Mouse (Mus musculus) midbrain, embryonic 15.5 days (tissue): ENCODE results near the gene Armc2. TPM values are rescaled to one million over a fixed set of nuclear protein-coding genes. Genes with fewer than 3 reads are reported as not detected.
A peak's percentile ranks its signal among the peaks of the same experiment; 100 is the strongest.

Source experiments
- ATAC-seq: fragments of 200-750 bp; cut with Nextera tagmentation; replicated peaks from 2 replicates; pipeline ENCODE4 v1.8.0; 2017; ENCODE audit warnings: moderate TSS enrichment
- H3K27ac ChIP-seq: fragments of 300-500 bp; sonication (generic); 2 replicates; pipeline ENCODE4 v1.5.1; 2015; ENCODE audit warnings: mild to moderate bottlenecking, inconsistent platforms
- H3K27me3 ChIP-seq: fragments of 300-500 bp; sonication (generic); replicated peaks from 2 replicates; pipeline ENCODE4 v1.6.1; 2015; ENCODE audit warnings: inconsistent platforms
- H3K36me3 ChIP-seq: fragments of 300-500 bp; sonication (generic); replicated peaks from 2 replicates; pipeline ENCODE4 v1.6.1; 2015; ENCODE audit warnings: inconsistent platforms
- H3K4me1 ChIP-seq: fragments of 300-500 bp; sonication (generic); 2 replicates; pipeline ENCODE4 v1.6.1; 2015; ENCODE audit warnings: inconsistent platforms
- H3K4me2 ChIP-seq: fragments of 300-500 bp; sonication (generic); 2 replicates; pipeline ENCODE4 v1.6.1; 2015; ENCODE audit warnings: inconsistent platforms, mild to moderate bottlenecking, moderate library complexity
- H3K4me3 ChIP-seq: fragments of 300-500 bp; sonication (generic); 2 replicates; pipeline ENCODE4 v1.5.1; 2015; ENCODE audit warnings: mild to moderate bottlenecking, inconsistent platforms
- H3K9ac ChIP-seq: fragments of 300-500 bp; sonication (generic); 2 replicates; pipeline ENCODE4 v1.6.1; 2015; ENCODE audit warnings: mild to moderate bottlenecking, inconsistent platforms
- H3K9me3 ChIP-seq: fragments of 300-500 bp; sonication (generic); 2 replicates; pipeline ENCODE4 v1.6.1; 2016; ENCODE audit warnings: inconsistent platforms
- WGBS: fragments of 180-500 bp; shearing (Covaris S2); methylation state at CpG from one replicate; pipeline ENCODE4 v1.1.7; 2015; ENCODE audit warnings: mixed read lengths; 5-methylcytosine and 5-hydroxymethylcytosine counted together
- polyA plus RNA-seq: library from polyadenylated mRNA; unstranded; fragments of >200 nt; fragmentation: Nextera tagmentation; extraction: Ambion mirVana; gene quantifications from 2 replicates; pipeline ENCODE4 v1.2.1, GENCODE M21; 2015

The Armc2 gene
- polyA plus RNA-seq, 1 experiment from 2014 or later, result 11.9 TPM

DNA sequence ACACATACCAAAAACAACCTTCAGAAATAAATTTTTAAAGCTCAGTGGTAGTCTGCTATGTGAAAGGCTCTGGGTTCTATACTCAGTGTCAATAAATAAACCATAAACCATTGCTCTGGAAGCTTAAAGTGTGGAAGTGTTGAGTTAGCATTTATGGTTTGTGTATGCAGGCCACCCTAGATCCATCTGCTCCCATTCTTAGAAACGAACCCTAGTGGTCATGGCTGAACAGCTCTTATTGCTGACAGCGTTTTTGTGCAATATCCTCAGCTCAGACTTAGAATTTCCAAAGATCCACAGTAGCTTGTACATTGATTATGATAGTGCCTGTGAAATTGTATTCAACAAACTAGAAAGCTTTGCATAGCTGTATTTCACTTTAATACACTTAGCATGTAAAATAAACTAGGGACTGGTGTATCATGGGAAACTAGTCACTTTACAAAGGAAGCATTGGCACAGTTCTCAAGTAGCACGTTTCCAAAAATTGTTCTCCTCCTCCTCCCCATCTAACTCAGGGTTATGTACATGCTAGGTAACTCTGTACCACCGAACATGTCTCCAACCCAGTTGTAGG is 129.8 kb downstream of the Armc2 start:
- H3K9ac ChIP-seq, result no peak overlapping the region
- ATAC-seq, result no peak

DNA sequence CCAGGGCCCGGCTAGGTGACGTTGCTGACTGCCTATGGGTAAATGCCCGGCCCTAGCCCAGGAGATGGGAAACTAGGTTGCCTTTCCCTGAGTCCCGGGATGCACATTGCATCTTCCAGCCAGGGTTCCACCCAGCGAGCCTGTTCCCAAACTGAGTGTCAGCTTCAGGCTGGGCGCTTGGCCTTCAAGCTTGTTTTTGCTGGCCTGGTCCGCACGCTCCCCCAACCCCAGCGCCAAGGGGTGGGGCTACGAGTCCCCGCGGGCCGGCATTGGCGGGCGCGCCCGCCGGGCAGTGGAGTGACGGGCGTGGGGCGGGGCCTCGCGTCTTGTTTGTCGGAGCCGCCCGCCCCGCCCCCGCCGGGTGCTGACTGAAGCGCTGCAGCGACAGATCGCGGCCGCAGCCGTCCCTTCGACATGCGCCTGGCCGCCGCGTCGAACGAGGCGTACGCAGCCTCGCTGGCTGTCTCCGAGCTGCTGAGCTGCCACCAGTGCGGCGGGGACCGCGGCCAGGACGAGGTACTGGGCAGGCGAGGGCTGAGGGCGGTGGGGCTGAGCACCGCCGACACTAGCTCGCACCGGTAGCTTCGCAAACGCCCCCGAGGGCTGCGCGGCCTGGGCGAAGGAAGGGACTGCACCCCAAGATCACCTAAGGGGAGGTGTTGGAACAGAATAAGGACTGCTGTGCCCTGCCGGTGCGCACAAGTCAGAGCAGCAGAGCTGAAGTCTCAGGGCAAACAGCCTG is 131.0 kb downstream of the Armc2 start:
- peak overlapping the region; percentile 65 for H3K4me3 ChIP-seq
- peak; percentile 97 for ATAC-seq
- peaks cover 18% of the 10 kb centered on the region for H3K4me1 ChIP-seq
- no peaks in the 10 kb centered on the region for H3K9me3 ChIP-seq
- peak overlapping the region; percentile 82 for H3K9ac ChIP-seq
- peak overlapping the region; percentile 90 for H3K27ac ChIP-seq
- H3K27me3 ChIP-seq, result no peaks in the 10 kb centered on the region
- under 1% methylated on average over 65 of the region's 65 CpGs for WGBS
- no peaks in the 10 kb centered on the region for H3K36me3 ChIP-seq
- peak overlapping the region; percentile 64 for H3K4me2 ChIP-seq

More for the DNA sequence above, 129.8 kb downstream of the Armc2 start:
- H3K27me3 ChIP-seq, result no peaks in the 10 kb centered on the region
- peaks cover 18% of the 10 kb centered on the region for H3K4me1 ChIP-seq
- H3K4me3 ChIP-seq, result peak overlapping the region; percentile 65
- H3K9me3 ChIP-seq, result no peaks in the 10 kb centered on the region
- H3K27ac ChIP-seq, result no peak overlapping the region
- H3K36me3 ChIP-seq, result no peaks in the 10 kb centered on the region
- H3K4me2 ChIP-seq, result peak overlapping the region; percentile 64
- 51% methylated on average over 4 of the region's 4 CpGs for WGBS

DNA sequence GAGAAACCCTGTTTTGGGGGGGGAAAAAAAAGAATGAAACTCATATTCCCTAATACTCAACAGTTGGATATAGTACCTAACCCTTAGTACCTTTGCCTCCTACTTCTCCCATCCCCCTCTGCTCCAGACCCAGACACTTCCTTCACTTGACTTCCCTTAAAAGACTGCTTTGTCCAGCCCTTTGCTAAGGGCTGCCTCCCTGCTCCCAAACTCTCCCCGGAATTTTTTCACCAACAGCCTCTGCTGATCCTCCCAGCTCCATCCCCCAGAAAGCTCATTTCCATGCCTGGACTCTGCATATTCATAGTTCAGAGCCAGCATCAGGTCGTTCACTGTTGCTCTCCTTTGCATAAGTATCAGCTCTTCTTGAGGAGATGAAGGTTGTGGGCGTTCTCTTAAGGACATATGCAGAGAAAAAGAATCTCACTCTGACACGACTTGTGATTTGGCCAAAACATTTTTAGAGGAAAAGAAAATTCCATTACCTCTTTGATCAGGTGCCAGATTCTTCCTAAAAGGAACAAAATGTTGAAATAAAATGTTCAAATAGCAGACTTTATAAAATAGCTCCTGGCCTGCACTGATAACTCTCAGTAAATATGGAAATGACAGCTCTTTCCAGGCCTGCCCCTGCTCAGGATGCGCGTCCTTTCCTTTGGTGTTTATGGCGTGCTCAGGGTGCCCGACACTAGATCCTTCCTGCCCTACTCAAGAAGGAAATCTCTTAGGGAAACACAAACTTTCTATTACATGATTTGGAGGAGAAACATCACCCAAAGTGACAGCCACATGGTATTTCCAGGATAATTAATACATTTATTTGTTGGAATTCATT is 134.3 kb downstream of the Armc2 start:
- no peak for ATAC-seq
- Histone ChIP-seq H3K36me3 (no peaks in the 10 kb centered on the region), H3K4me1 (peaks cover 20% of the 10 kb centered on the region), H3K4me3 (no peak overlapping the region), H3K27ac (no peak overlapping the region), H3K4me2 (no peak overlapping the region), H3K27me3 (no peaks in the 10 kb centered on the region), H3K9me3 (no peaks in the 10 kb centered on the region), H3K9ac (no peak overlapping the region)
- WGBS, result 51% methylated on average over 8 of the region's 8 CpGs

DNA sequence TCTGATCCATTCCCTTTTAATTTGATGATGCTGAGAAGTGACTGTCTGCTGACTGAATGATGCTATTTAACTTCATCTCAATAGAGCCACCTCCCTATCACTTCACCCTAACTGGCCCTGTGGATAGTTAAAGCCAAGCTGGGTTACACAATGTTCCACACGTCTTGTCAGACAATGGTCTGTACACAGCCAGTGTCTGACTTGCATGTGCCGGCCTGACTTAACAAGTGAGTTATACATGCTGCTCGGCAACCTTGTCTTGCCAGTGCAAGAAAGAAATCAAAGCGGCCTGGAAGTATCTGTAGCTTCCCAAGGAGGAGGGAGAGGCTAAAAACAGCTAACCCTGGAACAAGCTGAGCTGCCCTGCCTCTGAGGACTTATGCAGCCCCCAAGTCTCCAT is 136.8 kb downstream of the Armc2 start:
- 0 out of 2 replicates have a peak overlapping the region, but pooled peaks have one; percentile 11 for H3K27ac ChIP-seq
- 6% methylated on average over 4 of the region's 4 CpGs for WGBS
- no peak for ATAC-seq

DNA sequence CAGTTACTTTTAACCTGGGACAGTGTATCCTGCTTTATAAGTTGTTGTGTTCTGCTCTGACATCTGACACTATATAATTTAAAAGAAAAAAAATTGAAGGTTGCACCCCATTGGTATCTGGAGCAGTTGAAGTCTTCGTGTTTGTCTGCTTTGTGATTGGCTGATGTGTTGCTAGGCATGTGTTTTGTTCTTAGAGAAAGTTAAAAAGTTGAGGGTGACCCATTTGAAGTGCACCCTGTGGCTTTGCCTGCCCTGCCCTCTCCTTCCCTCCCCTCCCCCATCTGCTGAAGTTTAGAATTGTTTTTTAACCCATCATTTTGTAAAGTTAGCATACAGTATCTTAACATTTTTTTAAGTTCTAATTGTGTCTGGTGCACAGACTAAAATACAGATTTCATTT is 137.5 kb downstream of the Armc2 start:
- H3K9me3 ChIP-seq, result no peaks in the 10 kb centered on the region
- peaks cover 8% of the 10 kb centered on the region for H3K4me1 ChIP-seq
- H3K27ac ChIP-seq, result no peak overlapping the region
- no peak overlapping the region for H3K4me2 ChIP-seq
- no peaks in the 10 kb centered on the region for H3K27me3 ChIP-seq
- no peak overlapping the region for H3K9ac ChIP-seq
- H3K36me3 ChIP-seq, result no peaks in the 10 kb centered on the region
- H3K4me3 ChIP-seq, result no peak overlapping the region
- no peak for ATAC-seq
- 10% methylated on average over 1 of the region's 1 CpGs for whole genome bisulfite sequencing

More for the DNA sequence above, 136.8 kb downstream of the Armc2 start:
- H3K4me2 ChIP-seq, result no peak overlapping the region
- H3K4me3 ChIP-seq, result no peak overlapping the region
- H3K4me1 ChIP-seq, result peaks cover 8% of the 10 kb centered on the region
- no peaks in the 10 kb centered on the region for H3K27me3 ChIP-seq
- H3K9me3 ChIP-seq, result no peaks in the 10 kb centered on the region
- no peaks in the 10 kb centered on the region for H3K36me3 ChIP-seq
- H3K9ac ChIP-seq, result no peak overlapping the region

DNA sequence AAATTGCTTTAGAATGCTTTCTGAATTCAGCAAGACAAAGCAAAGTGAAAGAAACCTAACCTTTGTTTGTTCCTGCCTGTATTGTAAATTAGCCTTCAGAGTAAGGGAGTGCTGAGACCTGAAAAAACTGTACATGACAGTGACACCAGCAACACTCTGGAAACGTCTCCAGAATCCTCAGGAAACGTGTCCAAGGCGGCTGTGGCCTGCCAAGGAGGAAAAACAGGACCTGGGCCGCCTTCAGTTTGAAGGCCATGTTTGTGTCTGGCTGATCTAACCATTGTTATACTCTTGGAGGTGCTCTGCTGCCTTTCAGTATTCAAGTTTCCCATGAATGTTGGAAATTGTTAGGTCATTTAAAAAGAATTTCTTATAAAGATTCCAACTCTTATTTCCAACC is 138.0 kb downstream of the Armc2 start:
- Histone ChIP-seq H3K4me3 (no peak overlapping the region), H3K9me3 (no peaks in the 10 kb centered on the region), H3K27ac (no peak overlapping the region), H3K27me3 (no peaks in the 10 kb centered on the region), H3K9ac (no peak overlapping the region), H3K4me1 (peaks cover 8% of the 10 kb centered on the region), H3K4me2 (no peak overlapping the region), H3K36me3 (no peaks in the 10 kb centered on the region)
- no peak for ATAC-seq
- 56% methylated on average over 4 of the region's 4 CpGs for WGBS

DNA sequence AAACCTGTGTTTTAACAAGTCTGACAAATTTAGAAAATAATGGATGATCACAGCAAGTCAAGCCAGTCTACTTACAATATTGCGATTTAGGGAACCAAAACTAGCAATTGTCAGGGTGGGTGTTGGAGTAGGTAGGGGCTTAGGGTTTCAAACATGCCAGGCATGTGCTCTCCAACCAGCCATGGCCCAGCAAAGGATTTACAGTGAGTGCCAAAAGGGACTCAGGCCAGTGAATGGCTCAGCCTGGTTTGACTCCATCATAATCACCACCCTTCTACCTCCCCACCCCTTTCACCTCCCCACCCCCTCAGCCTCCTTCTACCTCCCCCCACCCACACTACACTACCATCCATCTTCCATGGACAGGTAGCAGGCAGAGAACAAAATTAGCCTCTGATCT is 138.6 kb downstream of the Armc2 start:
- Histone ChIP-seq H3K4me3 (no peak overlapping the region), H3K27me3 (no peaks in the 10 kb centered on the region), H3K4me1 (peaks cover 8% of the 10 kb centered on the region), H3K27ac (no peak overlapping the region), H3K4me2 (no peak overlapping the region), H3K9ac (no peak overlapping the region), H3K36me3 (no peaks in the 10 kb centered on the region), H3K9me3 (no peaks in the 10 kb centered on the region)
- WGBS, result 93% methylated on average over 1 of the region's 1 CpGs
- ATAC-seq, result no peak

DNA sequence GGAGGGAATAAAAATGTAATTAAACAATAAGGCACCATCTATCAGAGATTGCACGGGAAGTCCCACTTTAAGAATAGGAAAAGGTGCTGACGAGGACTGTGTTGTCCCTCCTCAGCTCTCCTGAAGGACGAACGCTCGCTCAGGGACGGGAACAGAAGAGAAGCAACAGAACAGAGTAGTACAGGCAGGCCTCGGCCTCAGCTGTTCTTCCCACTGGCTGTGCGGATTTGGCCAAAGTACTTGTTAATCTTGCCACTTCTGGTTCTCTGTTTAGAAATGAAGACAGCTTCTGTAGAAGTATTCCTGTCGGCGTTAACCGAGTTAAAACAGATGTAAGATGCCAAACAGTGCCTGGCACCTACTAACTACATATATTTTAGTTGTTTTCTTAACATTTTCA is 139.9 kb downstream of the Armc2 start:
- no peaks in the 10 kb centered on the region for H3K36me3 ChIP-seq
- no peak overlapping the region for H3K4me3 ChIP-seq
- no peak overlapping the region for H3K27ac ChIP-seq
- no peak for ATAC-seq
- WGBS, result 86% methylated on average over 11 of the region's 11 CpGs
- H3K4me2 ChIP-seq, result no peak overlapping the region
- H3K9me3 ChIP-seq, result no peaks in the 10 kb centered on the region
- H3K27me3 ChIP-seq, result no peaks in the 10 kb centered on the region
- peaks cover 8% of the 10 kb centered on the region for H3K4me1 ChIP-seq
- no peak overlapping the region for H3K9ac ChIP-seq

DNA sequence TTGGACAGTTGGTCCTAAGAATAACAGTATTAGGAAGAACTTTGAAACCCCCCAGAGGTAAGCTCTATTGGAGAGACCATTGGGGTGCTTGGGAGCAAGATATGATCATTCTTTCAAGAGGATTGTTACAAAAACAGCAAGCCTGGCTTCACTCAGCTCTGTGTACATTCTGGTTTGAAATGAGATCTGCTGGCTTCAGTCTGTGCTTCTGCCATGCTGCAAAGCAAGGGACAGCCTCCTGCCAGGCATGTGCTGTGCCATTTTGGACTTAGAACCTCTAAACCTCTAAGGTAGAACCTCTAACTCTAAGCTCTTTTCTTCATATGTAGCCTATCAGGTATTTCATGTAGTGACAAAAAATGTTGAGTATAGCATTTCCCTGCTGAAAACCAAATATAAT is 142.6 kb downstream of the Armc2 start:
- H3K4me1 ChIP-seq, result no peaks in the 10 kb centered on the region
- H3K9ac ChIP-seq, result no peak overlapping the region
- no peaks in the 10 kb centered on the region for H3K27me3 ChIP-seq
- H3K36me3 ChIP-seq, result no peaks in the 10 kb centered on the region
- no peak overlapping the region for H3K4me2 ChIP-seq
- H3K9me3 ChIP-seq, result no peaks in the 10 kb centered on the region
- no peak overlapping the region for H3K4me3 ChIP-seq
- H3K27ac ChIP-seq, result no peak overlapping the region
- no peak for ATAC-seq

DNA sequence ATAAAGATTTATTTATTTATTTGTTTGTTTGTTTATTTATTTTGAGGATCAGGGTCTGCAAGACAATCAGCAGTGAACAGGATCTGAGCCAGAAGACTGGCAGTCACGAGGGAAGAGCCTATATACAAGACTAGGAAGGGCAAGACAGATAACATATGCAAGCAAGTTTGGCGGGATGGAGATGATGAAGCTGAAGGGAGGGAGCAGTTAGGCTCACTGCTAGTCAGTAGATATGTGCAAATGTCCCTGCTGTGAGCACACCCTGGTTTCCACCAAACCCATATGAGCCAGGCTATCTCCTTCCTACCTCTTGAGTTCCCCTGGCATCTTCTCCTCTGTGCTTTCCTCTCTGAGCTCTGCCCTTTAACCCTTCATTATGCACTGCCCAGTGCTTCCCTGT is 146.7 kb downstream of the Armc2 start:
- Histone ChIP-seq H3K9me3 (no peaks in the 10 kb centered on the region), H3K27ac (no peak overlapping the region), H3K27me3 (no peaks in the 10 kb centered on the region), H3K36me3 (no peaks in the 10 kb centered on the region), H3K9ac (no peak overlapping the region), H3K4me3 (no peak overlapping the region), H3K4me1 (peaks cover 3% of the 10 kb centered on the region), H3K4me2 (no peak overlapping the region)
- no peak for ATAC-seq
- 71% methylated on average over 2 of the region's 2 CpGs for WGBS

DNA sequence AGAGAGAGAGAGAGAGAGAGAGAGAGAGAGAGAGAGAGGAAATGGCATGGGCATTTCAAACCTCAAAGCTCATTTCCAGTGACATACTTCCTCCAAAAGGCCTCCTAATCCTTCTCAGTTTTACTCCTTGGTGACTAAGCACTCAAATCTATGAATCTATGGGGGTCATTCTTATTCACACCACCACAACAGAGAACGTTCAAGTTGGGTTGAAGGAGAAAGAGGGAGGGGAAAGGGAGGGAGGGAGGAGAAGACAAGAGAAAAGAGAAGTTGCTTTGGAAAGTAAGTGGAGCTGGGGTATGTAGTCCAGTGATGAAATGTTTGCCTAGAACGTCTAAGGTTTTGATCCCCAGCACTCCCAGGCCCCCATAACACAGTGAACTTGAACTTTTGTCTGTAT is 148.1 kb downstream of the Armc2 start:
- H3K27me3 ChIP-seq, result no peaks in the 10 kb centered on the region
- no peak overlapping the region for H3K27ac ChIP-seq
- no peak overlapping the region for H3K4me2 ChIP-seq
- 57% methylated on average over 2 of the region's 2 CpGs for WGBS
- no peak overlapping the region for H3K9ac ChIP-seq
- no peak overlapping the region for H3K4me3 ChIP-seq
- peaks cover 4% of the 10 kb centered on the region for H3K4me1 ChIP-seq
- H3K9me3 ChIP-seq, result no peaks in the 10 kb centered on the region
- no peaks in the 10 kb centered on the region for H3K36me3 ChIP-seq
- no peak for ATAC-seq

DNA sequence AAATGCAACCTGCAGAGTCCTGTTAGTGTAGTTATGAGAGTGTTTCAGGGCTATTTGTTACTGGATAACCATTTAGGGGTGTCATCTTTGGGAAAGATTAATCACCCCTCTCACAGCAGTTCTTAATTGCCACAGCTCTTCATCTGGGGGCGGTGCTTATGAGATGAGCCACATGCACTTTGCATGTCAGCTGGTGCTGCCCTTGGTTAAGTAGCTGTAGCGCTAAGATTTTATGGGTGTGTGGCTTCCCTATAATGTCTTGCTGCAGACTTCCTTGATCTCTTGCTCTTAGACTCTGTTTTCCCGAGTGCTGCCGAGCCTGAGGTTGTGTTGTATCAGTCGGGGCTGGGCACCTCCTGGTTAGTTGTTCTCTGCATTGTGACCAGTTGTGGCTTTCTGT is 150.3 kb downstream of the Armc2 start:
- H3K27ac ChIP-seq, result no peak overlapping the region
- H3K9ac ChIP-seq, result no peak overlapping the region
- H3K9me3 ChIP-seq, result no peaks in the 10 kb centered on the region
- no peaks in the 10 kb centered on the region for H3K27me3 ChIP-seq
- H3K36me3 ChIP-seq, result no peaks in the 10 kb centered on the region
- WGBS, result 86% methylated on average over 5 of the region's 5 CpGs
- peaks cover 4% of the 10 kb centered on the region for H3K4me1 ChIP-seq
- H3K4me2 ChIP-seq, result no peak overlapping the region
- ATAC-seq, result no peak
- no peak overlapping the region for H3K4me3 ChIP-seq
